Mouse (Mus musculus) hindbrain, embryonic 16.5 days (tissue): Measurements from ENCODE around the gene Racgap1. TPM values are rescaled to one million over a fixed set of nuclear protein-coding genes. Genes with fewer than 3 reads are reported as not detected.

Experiments
- ATAC-seq: fragments of 200-750 bp; cut with Nextera tagmentation; 2 replicates; pipeline ENCODE4 v1.8.0; 2017; ENCODE audit warnings: moderate TSS enrichment, moderate library complexity
- H3K27ac ChIP-seq: fragments of 300-500 bp; sonication (generic); 2 replicates; pipeline ENCODE4 v1.5.1; 2014; ENCODE audit warnings: low read depth, mild to moderate bottlenecking, control low read depth, low read length, moderate library complexity
- H3K27me3 ChIP-seq: fragments of 300-500 bp; sonication (generic); replicated peaks from 2 replicates; pipeline ENCODE4 v1.6.1; 2014; ENCODE audit warnings: low read length; ENCODE audit not compliant: control insufficient read depth, insufficient read depth
- H3K36me3 ChIP-seq: fragments of 300-500 bp; sonication (generic); 2 replicates; pipeline ENCODE4 v1.6.1; 2014; ENCODE audit warnings: mild to moderate bottlenecking, low read length, moderate library complexity, mixed read lengths; ENCODE audit not compliant: control insufficient read depth, insufficient read depth
- H3K4me1 ChIP-seq: fragments of 300-500 bp; sonication (generic); 2 replicates; pipeline ENCODE4 v1.6.1; 2014; ENCODE audit warnings: low read depth, low read length; ENCODE audit not compliant: control insufficient read depth, insufficient read depth
- H3K4me2 ChIP-seq: fragments of 300-500 bp; sonication (generic); 2 replicates; pipeline ENCODE4 v1.6.1; 2014; ENCODE audit warnings: mild to moderate bottlenecking, low read length, control low read depth, moderate library complexity
- H3K4me3 ChIP-seq: fragments of 300-500 bp; sonication (generic); 2 replicates; pipeline ENCODE4 v1.5.1; 2014; ENCODE audit warnings: mild to moderate bottlenecking, low read length, control low read depth, moderate library complexity
- H3K9ac ChIP-seq: fragments of 300-500 bp; sonication (generic); 2 replicates; pipeline ENCODE4 v1.6.1; 2014; ENCODE audit warnings: low read depth, mild to moderate bottlenecking, control low read depth, low read length, moderate library complexity
- H3K9me3 ChIP-seq: fragments of 300-500 bp; sonication (generic); 2 replicates; pipeline ENCODE4 v1.6.1; 2014; ENCODE audit warnings: mild to moderate bottlenecking, low read length, moderate library complexity; ENCODE audit not compliant: control insufficient read depth
- WGBS: fragments of 180-500 bp; shearing (Covaris S2); extraction: QIAGEN DNeasy Blood & Tissue Kit; methylation state at CpG from one replicate; pipeline ENCODE4 v1.1.7; 2014; 5-methylcytosine and 5-hydroxymethylcytosine counted together
- polyA plus RNA-seq: library from polyadenylated mRNA; unstranded; fragments of >200 nt; fragmentation: Nextera tagmentation; extraction: Ambion mirVana; gene quantifications from 2 replicates; pipeline ENCODE4 v1.2.1, GENCODE M21; 2015

Racgap1 gene
- 56.7 and 64.6 TPM in 2 replicates for polyA plus RNA-seq

DNA sequence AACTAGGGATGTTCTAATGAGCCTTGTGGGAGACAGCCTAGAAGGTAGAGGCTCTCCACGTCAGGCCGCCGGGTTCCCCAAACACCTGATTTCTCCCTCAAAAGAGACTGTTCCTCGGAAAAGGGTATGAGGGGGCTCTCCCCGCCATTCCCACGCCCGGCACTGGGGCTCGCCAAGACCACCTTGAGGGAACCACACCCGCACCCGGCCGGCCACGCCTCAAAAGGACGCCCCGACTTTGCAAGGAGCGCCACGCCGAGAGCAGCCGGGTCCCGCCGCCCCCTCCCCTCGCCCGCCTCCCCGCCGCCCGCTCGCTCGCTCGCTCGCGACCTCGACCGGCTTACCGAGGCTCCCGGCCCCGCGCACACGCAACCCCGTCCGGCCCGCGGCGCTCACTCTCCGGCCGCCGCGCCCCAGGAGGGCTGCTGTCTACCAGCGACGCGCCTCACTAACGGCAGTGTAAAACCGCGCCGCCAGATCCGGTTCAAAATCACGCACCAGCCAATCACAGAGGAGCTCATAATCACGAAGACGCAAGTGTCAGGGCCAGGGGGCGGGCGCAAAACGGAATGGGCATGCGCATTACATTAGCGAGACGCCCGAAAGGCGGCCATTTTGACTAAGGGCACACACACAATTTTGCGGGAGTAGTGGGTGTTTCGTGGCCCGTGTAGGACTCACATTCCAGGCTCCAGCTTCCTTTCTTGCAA lies at the start of gene Racgap1:
Racgap1 (minus strand) TSS at position 494 of the 710 bp plus-strand sequence.
- ATAC-seq, result peak; percentile 93
- Histone ChIP-seq H3K27me3 (no peaks in the 10 kb centered on the region), H3K4me2 (peak within 1 kb of the TSS; percentile 90), H3K27ac (peak within 1 kb of the TSS; percentile 3), H3K4me1 (peaks cover 38% of the 10 kb centered on the region), H3K9me3 (no peaks in the 10 kb centered on the region), H3K4me3 (peak within 1 kb of the TSS; percentile 92), H3K36me3 (no peaks in the 10 kb centered on the region), H3K9ac (peak within 1 kb of the TSS; percentile 82)
- WGBS, result under 1% methylated on average over 43 of the region's 68 CpGs

DNA sequence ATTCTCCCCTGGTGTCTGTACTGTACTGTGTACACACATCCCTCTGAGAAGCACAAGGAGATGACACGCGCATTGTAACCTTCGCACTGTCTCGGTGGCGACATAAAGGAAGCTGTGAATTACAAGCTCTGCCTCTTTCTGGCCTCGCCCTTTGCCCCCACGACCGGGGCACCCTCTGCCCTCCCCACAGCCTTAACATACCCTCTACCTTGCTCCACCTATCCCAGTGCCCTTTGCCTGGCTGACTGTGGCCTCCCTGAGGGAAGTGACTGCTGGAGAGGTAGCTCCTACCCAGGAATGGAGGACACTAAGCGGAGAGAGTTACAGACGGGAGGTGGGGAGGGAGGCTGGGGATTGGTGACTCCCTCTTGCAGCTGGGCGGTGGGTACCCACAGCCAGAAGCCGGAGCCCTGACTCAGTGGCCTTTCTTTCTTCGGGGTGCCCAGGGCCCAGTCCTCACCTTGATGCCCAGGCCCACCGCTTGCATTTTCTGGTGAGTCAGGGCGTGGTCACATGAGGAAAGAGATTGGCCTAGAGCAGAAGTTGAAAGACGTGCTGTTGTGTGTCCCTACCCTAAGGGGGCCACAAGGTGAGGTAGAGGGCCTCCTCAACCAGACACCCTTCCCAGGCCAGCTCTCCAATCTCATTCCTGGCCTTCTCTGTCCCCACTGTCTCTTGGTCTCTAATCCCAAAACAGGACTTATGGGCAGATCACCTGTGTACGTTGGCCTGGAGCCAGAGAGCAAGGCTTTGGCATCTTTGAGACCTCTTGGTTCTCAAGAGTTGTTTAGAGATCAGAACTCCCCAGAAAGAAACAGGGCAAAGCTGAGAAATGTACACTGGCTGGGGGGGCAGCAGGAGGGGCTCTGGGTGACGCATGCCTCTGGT lies 49.0 kb upstream of the Racgap1 start:
- WGBS, result 89% methylated on average over 18 of the region's 18 CpGs
- no peak overlapping the region for H3K4me3 ChIP-seq
- no peaks in the 10 kb centered on the region for H3K9me3 ChIP-seq
- peaks cover 29% of the 10 kb centered on the region for H3K36me3 ChIP-seq
- H3K4me2 ChIP-seq, result no peak overlapping the region
- H3K27me3 ChIP-seq, result no peaks in the 10 kb centered on the region
- H3K4me1 ChIP-seq, result peaks cover 25% of the 10 kb centered on the region
- no peak overlapping the region for H3K27ac ChIP-seq
- no peak overlapping the region; the same call in 1 of the 2 replicates for H3K9ac ChIP-seq
- no peak for ATAC-seq

DNA sequence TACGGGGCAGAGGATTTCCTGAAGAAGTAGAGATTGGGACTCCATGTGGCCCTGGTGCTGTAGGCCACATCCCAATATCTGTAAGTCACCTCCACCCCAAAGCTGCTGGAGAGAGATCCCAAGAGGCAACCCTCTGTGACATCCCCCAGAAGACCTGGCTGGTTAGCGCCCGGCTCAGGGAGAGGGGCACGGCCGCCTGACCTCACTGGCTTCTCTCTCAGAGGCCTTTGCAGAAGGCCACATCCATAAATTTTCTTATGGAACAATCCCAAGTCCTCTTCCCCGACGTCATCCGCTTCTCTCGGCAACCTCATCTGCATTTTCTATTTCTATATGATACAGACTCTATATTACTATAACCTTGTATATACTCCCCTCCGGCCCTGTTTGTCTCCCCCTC lies 48.3 kb upstream of the Racgap1 start:
- Histone ChIP-seq H3K4me3 (no peak overlapping the region), H3K36me3 (peaks cover 29% of the 10 kb centered on the region), H3K4me1 (peaks cover 20% of the 10 kb centered on the region), H3K27ac (no peak overlapping the region), H3K4me2 (no peak overlapping the region), H3K27me3 (no peaks in the 10 kb centered on the region), H3K9ac (no peak overlapping the region; the same call in 1 of the 2 replicates), H3K9me3 (no peaks in the 10 kb centered on the region)
- ATAC-seq, result no peak
- 85% methylated on average over 10 of the region's 10 CpGs for WGBS

DNA sequence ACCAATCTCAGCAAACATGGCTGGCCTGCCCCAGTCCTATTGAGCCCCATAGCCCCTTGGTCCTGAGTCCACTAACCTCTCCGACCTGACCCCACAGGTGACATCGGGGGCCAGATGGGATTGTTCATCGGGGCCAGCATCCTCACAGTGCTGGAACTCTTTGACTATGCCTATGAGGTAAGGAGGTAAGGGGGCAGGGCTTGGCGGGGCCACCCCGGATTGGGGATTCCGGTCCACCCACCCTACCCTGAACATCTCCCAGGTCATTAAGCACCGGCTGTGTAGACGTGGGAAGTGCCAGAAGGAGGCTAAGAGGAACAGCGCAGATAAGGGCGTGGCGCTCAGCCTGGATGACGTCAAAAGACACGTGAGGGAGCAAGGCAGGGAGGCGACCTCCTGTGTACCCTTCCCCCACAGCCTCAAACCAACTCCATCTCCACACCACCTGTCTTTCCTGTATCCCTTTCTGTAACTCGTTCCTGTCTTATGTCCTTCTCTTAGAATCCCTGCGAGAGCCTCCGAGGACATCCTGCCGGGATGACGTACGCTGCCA lies 47.2 kb upstream of the Racgap1 start:
- ATAC-seq, result no peak
- no peak overlapping the region for H3K4me2 ChIP-seq
- H3K9me3 ChIP-seq, result no peaks in the 10 kb centered on the region
- peaks cover 8% of the 10 kb centered on the region for H3K4me1 ChIP-seq
- no peak overlapping the region for H3K4me3 ChIP-seq
- no peaks in the 10 kb centered on the region for H3K27me3 ChIP-seq
- 47% methylated on average over 20 of the region's 20 CpGs for WGBS
- no peak overlapping the region for H3K9ac ChIP-seq
- no peak overlapping the region for H3K27ac ChIP-seq
- peaks cover 27% of the 10 kb centered on the region for H3K36me3 ChIP-seq

DNA sequence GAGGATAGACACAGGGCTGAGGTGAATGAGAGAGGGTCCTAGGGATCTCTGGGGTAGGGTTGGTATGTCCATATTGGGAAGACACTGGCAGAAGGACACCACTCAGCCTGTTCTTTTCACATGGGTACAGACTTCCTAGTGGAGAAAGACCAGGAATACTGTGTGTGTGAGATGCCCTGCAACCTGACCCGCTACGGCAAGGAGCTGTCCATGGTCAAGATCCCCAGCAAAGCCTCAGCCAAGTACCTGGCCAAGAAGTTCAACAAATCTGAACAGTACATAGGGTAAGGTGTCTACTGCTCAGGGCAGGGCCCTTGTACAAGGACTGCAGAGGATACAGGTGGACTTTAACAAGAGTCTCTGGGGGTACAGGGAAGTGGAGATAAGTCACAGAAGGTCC lies 45.9 kb upstream of the Racgap1 start:
- no peak for ATAC-seq
- WGBS, result 34% methylated on average over 2 of the region's 2 CpGs

DNA sequence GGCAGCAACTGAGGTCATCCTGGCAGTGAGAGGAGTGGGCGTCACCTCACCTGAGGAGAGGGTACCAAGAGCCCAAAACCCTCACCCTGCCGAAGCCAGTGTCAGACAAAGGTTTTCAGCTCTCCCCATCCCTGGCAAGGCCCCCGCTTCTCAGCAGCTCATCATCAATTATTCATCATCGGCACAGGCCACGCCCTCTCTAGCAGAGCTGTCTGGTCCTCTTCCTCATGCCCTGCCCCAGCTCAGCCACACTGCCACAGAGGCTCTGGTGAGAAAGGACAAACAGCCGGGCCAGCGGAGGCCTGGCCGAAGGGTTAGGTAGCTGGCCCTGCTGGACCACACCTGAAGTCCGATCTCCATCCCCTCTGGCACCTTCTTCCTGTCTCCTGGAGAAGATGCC lies 40.5 kb upstream of the Racgap1 start:
- Histone ChIP-seq H3K4me2 (no peak overlapping the region), H3K9me3 (no peaks in the 10 kb centered on the region), H3K4me3 (no peak overlapping the region), H3K9ac (no peak overlapping the region), H3K36me3 (peaks cover 9% of the 10 kb centered on the region; the same call in 1 of the 2 replicates), H3K4me1 (peaks cover 2% of the 10 kb centered on the region; the same call in 1 of the 2 replicates), H3K27ac (no peak overlapping the region), H3K27me3 (no peaks in the 10 kb centered on the region)
- WGBS, result 50% methylated on average over 9 of the region's 9 CpGs
- ATAC-seq, result 0 out of 2 replicates have a peak, but pooled peaks have one; percentile 16

More for the DNA sequence above, 45.9 kb upstream of the Racgap1 start:
- no peaks in the 10 kb centered on the region; the same call in 1 of the 2 replicates for H3K4me1 ChIP-seq
- H3K27ac ChIP-seq, result no peak overlapping the region
- peaks cover 27% of the 10 kb centered on the region for H3K36me3 ChIP-seq
- no peaks in the 10 kb centered on the region for H3K27me3 ChIP-seq
- no peak overlapping the region for H3K9ac ChIP-seq
- no peaks in the 10 kb centered on the region for H3K9me3 ChIP-seq
- H3K4me2 ChIP-seq, result no peak overlapping the region
- H3K4me3 ChIP-seq, result no peak overlapping the region

DNA sequence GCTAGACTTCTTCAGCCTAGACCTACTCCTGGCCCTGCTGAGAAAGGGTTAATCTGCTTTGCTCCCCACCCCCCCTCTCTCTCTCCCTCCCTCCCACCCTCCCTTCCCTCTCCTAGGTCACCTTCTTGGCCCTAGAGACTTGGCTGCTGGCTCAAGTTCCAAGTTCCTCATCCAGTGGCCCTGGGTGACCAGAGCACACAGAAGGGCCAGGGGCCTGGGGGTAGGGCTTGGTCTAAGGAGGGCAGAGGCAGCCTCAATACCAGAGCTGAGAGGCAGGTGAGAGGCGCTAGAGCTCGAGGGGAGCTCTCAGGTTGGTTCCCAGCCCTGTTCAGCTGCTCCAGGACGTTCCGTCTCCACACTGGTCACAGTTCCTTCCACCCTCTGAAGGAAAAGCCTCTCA lies 39.5 kb upstream of the Racgap1 start:
- Histone ChIP-seq H3K4me3 (no peak overlapping the region), H3K9ac (no peak overlapping the region)
- ATAC-seq, result no peak

DNA sequence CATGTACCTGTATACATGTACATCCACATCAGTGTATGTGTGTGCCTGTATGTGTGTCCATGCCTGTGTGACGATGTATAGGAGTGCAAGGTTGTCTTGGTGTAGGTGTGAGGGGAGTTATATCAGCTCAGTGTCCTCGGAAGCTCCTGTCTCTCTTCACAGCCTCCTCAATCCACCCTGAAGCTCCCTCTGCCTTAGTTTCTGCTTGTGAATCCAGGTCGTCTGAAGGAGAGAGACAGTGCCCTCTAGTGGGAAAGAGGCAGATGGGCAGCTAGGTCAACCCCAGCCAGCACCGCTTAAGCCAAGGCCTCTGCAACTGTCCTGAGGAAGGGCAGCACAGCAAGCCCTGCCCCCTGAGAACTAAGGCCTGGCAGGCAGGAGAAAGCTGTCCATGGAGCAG lies 37.3 kb upstream of the Racgap1 start:
- 2% methylated on average over 4 of the region's 4 CpGs for WGBS
- peak; percentile 61 for ATAC-seq
- Histone ChIP-seq H3K36me3 (0 out of 2 replicates have a peak, but pooled peaks cover 2% of the 10 kb centered on the region), H3K27ac (no peak overlapping the region), H3K4me2 (no peak overlapping the region), H3K4me1 (peaks cover 2% of the 10 kb centered on the region; the same call in 1 of the 2 replicates), H3K4me3 (no peak overlapping the region), H3K9me3 (no peaks in the 10 kb centered on the region), H3K27me3 (no peaks in the 10 kb centered on the region), H3K9ac (peak overlapping the region; percentile 24; the same call in 1 of the 2 replicates)

More for the DNA sequence above, 39.5 kb upstream of the Racgap1 start:
- H3K27ac ChIP-seq, result no peak overlapping the region
- peaks cover 2% of the 10 kb centered on the region; the same call in 1 of the 2 replicates for H3K4me1 ChIP-seq
- H3K4me2 ChIP-seq, result no peak overlapping the region
- H3K36me3 ChIP-seq, result 0 out of 2 replicates have a peak, but pooled peaks cover 2% of the 10 kb centered on the region
- H3K9me3 ChIP-seq, result no peaks in the 10 kb centered on the region
- 28% methylated on average over 4 of the region's 4 CpGs for WGBS
- no peaks in the 10 kb centered on the region for H3K27me3 ChIP-seq
